Mouse (Mus musculus) heart, embryonic 11.5 days (tissue): ENCODE data around the gene Zfp324. TPM values are rescaled to one million over a fixed set of nuclear protein-coding genes. Genes with fewer than 3 reads are reported as not detected.

ENCODE experiments used
- ATAC-seq: fragments of 200-750 bp; cut with Nextera tagmentation; replicated peaks from 2 replicates; pipeline ENCODE4 v1.8.0; 2017; ENCODE audit warnings: moderate library complexity; ENCODE audit not compliant: insufficient number of reproducible peaks, low FRiP score, low TSS enrichment
- H3K27ac ChIP-seq: fragments of 300-500 bp; sonication (generic); 2 replicates; pipeline ENCODE4 v1.5.1; 2014; ENCODE audit warnings: mild to moderate bottlenecking, low read depth, low read length
- H3K27me3 ChIP-seq: fragments of 300-500 bp; sonication (generic); 2 replicates; pipeline ENCODE4 v1.6.1; 2014; ENCODE audit warnings: mild to moderate bottlenecking, low read length, mixed read lengths; ENCODE audit not compliant: control insufficient read depth, insufficient read depth
- H3K36me3 ChIP-seq: fragments of 300-500 bp; sonication (generic); 2 replicates; pipeline ENCODE4 v1.6.1; 2014; ENCODE audit warnings: mild to moderate bottlenecking, low read length, moderate library complexity, mixed read lengths; ENCODE audit not compliant: control insufficient read depth, insufficient read depth
- H3K4me1 ChIP-seq: fragments of 300-500 bp; sonication (generic); 2 replicates; pipeline ENCODE4 v1.6.1; 2014; ENCODE audit warnings: low read length; ENCODE audit not compliant: control insufficient read depth, insufficient read depth
- H3K4me2 ChIP-seq: fragments of 300-500 bp; sonication (generic); 2 replicates; pipeline ENCODE4 v1.6.1; 2014; ENCODE audit warnings: mild to moderate bottlenecking, moderate library complexity
- H3K4me3 ChIP-seq: fragments of 300-500 bp; sonication (generic); 2 replicates; pipeline ENCODE4 v1.5.1; 2014; ENCODE audit warnings: low read depth, low read length
- H3K9ac ChIP-seq: fragments of 300-500 bp; sonication (generic); 2 replicates; pipeline ENCODE4 v1.6.1; 2014; ENCODE audit warnings: mild to moderate bottlenecking, low read depth, low read length, moderate library complexity
- H3K9me3 ChIP-seq: fragments of 300-500 bp; sonication (generic); replicated peaks from 2 replicates; pipeline ENCODE4 v1.6.1; 2016; ENCODE audit warnings: low read length; ENCODE audit not compliant: control insufficient read depth
- WGBS: fragments of 180-500 bp; shearing (Covaris S2); extraction: QIAGEN DNeasy Blood & Tissue Kit; methylation state at CpG from one replicate; pipeline ENCODE4 v1.1.7; 2014; ENCODE audit not compliant: insufficient replicate concordance; 5-methylcytosine and 5-hydroxymethylcytosine counted together
- polyA plus RNA-seq: library from polyadenylated mRNA; unstranded; fragments of >200 nt; fragmentation: Nextera tagmentation; extraction: Ambion mirVana; gene quantifications from 2 replicates; pipeline ENCODE4 v1.2.1, GENCODE M21; 2014

Zfp324 gene
- polyA plus RNA-seq, 1 experiment from 2014 or later: 6.8 TPM

- no peaks in the 10 kb centered on the region for H3K27me3 ChIP-seq
- no peak overlapping the region for H3K9ac ChIP-seq
- H3K36me3 ChIP-seq: no peaks in the 10 kb centered on the region
- 63% methylated on average over 5 of the region's 5 CpGs for WGBS
- no peaks in the 10 kb centered on the region for H3K4me1 ChIP-seq
- no peaks in the 10 kb centered on the region for H3K9me3 ChIP-seq
- no peak overlapping the region for H3K27ac ChIP-seq
- no peak overlapping the region for H3K4me2 ChIP-seq
- no peak for ATAC-seq
- no peak overlapping the region for H3K4me3 ChIP-seq
Observed at GRCm38 (mm10) chr7:12957511-12957910, 8.1 kb upstream of the Zfp324 start.

- H3K9ac ChIP-seq: no peak overlapping the region
- H3K4me3 ChIP-seq: no peak overlapping the region
- no peaks in the 10 kb centered on the region for H3K4me1 ChIP-seq
- WGBS: 79% methylated on average over 4 of the region's 4 CpGs
- no peak overlapping the region for H3K4me2 ChIP-seq
- no peaks in the 10 kb centered on the region for H3K9me3 ChIP-seq
- H3K27ac ChIP-seq: no peak overlapping the region
- H3K27me3 ChIP-seq: no peaks in the 10 kb centered on the region
- ATAC-seq: no peak
- H3K36me3 ChIP-seq: no peaks in the 10 kb centered on the region
Observed at GRCm38 (mm10) chr7:12958948-12959347, 6.7 kb upstream of the Zfp324 start.

GRCm38 (mm10) chr7:12959718-12960117, 5.9 kb upstream of the Zfp324 start:
- H3K36me3 ChIP-seq: no peaks in the 10 kb centered on the region
- no peaks in the 10 kb centered on the region for H3K9me3 ChIP-seq
- no peak overlapping the region for H3K4me2 ChIP-seq
- H3K27me3 ChIP-seq: no peaks in the 10 kb centered on the region
- no peak overlapping the region for H3K9ac ChIP-seq
- no peak for ATAC-seq
- no peaks in the 10 kb centered on the region for H3K4me1 ChIP-seq
- H3K4me3 ChIP-seq: no peak overlapping the region
- no peak overlapping the region for H3K27ac ChIP-seq
- 22% methylated on average over 4 of the region's 4 CpGs for WGBS

- WGBS: 6% methylated on average over 29 of the region's 29 CpGs
- ATAC-seq: peak; percentile 43
- Histone ChIP-seq H3K4me1 (peaks cover 5% of the 10 kb centered on the region), H3K36me3 (no peaks in the 10 kb centered on the region), H3K9ac (peak overlapping the region; percentile 80), H3K27me3 (no peaks in the 10 kb centered on the region), H3K4me3 (peak overlapping the region; percentile 61), H3K9me3 (no peaks in the 10 kb centered on the region), H3K27ac (peak overlapping the region; percentile 88), H3K4me2 (peak overlapping the region; percentile 76)
Observed at GRCm38 (mm10) chr7:12961511-12962141, 4.0 kb upstream of the Zfp324 start.

GRCm38 (mm10) chr7:12966104-12966845, 637 bp downstream of the Zfp324 start:
- Histone ChIP-seq H3K4me3 (peak overlapping the region; percentile 91), H3K9me3 (no peaks in the 10 kb centered on the region), H3K27me3 (no peaks in the 10 kb centered on the region), H3K9ac (peak overlapping the region; percentile 93), H3K4me1 (peaks cover 8% of the 10 kb centered on the region), H3K27ac (peak overlapping the region; percentile 90), H3K36me3 (peaks cover 17% of the 10 kb centered on the region), H3K4me2 (peak overlapping the region; percentile 97)
- peak; percentile 78 for ATAC-seq
- WGBS: under 1% methylated on average over 29 of the region's 29 CpGs

GRCm38 (mm10) chr7:12970906-12971305, 5.3 kb downstream of the Zfp324 start:
- Histone ChIP-seq H3K4me1 (peaks cover 3% of the 10 kb centered on the region; the same call in 1 of the 2 replicates), H3K27ac (no peak overlapping the region), H3K4me2 (no peak overlapping the region), H3K4me3 (no peak overlapping the region), H3K27me3 (no peaks in the 10 kb centered on the region), H3K36me3 (peaks cover 21% of the 10 kb centered on the region), H3K9me3 (no peaks in the 10 kb centered on the region), H3K9ac (no peak overlapping the region)
- ATAC-seq: no peak
- 90% methylated on average over 25 of the region's 25 CpGs for WGBS

- under 1% methylated on average over 49 of the region's 49 CpGs for WGBS
- Histone ChIP-seq H3K9ac (peak within 1 kb of the TSS; percentile 81), H3K9me3 (no peaks in the 10 kb centered on the region), H3K27ac (peak within 1 kb of the TSS; percentile 93), H3K4me1 (peaks cover 8% of the 10 kb centered on the region), H3K36me3 (no peaks in the 10 kb centered on the region; the same call in 1 of the 2 replicates), H3K4me3 (peak within 1 kb of the TSS; percentile 66), H3K27me3 (no peaks in the 10 kb centered on the region), H3K4me2 (peak within 1 kb of the TSS; percentile 81)
- ATAC-seq: peak; percentile 100
Observed at GRCm38 (mm10) chr7:12977682-12978389, 12.2 kb downstream of the Zfp324 start, which contains the start of gene Zfp446. Gene Zfp446 (plus strand): TSS chr7:12977848.

GRCm38 (mm10) chr7:12978931-12979722, 13.5 kb downstream of the Zfp324 start:
- 77% methylated on average over 18 of the region's 18 CpGs for WGBS
- peak overlapping the region; percentile 93 for H3K27ac ChIP-seq
- H3K9me3 ChIP-seq: no peaks in the 10 kb centered on the region
- H3K4me2 ChIP-seq: peak overlapping the region; percentile 81
- H3K9ac ChIP-seq: no peak overlapping the region; the same call in 1 of the 2 replicates
- ATAC-seq: no peak
- H3K4me1 ChIP-seq: peaks cover 8% of the 10 kb centered on the region
- no peaks in the 10 kb centered on the region for H3K27me3 ChIP-seq
- no peaks in the 10 kb centered on the region; the same call in 1 of the 2 replicates for H3K36me3 ChIP-seq
- H3K4me3 ChIP-seq: no peak overlapping the region; the same call in 1 of the 2 replicates
